Mouse (Mus musculus) frontal cortex, postnatal 36 days (tissue): ENCODE measurements around the gene Emilin1.

Experiments used
- DNase-seq, 2 experiments: peaks; one replicate each; pipeline ENCODE4 v3.0.0; 2022; ENCODE audit warnings: low spot score in 2 of 2

The Emilin1 gene

GRCm38 (mm10) chr5:30907413-30908059 lies 5.7 kb upstream of the Emilin1 start, which contains the start of gene Ost4:
TSS of gene Ost4 (minus strand) at chr5:30907788.
- peak; percentile 96 to 97 for DNase-seq

GRCm38 (mm10) chr5:30908426-30909299 lies 4.5 kb upstream of the Emilin1 start:
- no peak for DNase-seq

- DNase-seq: no peak
Observed at GRCm38 (mm10) chr5:30909300-30909659, 3.9 kb upstream of the Emilin1 start.

- DNase-seq: no peak
Observed at GRCm38 (mm10) chr5:30909863-30910262, 3.3 kb upstream of the Emilin1 start.

GRCm38 (mm10) chr5:30910481-30910880 lies 2.7 kb upstream of the Emilin1 start:
- no peak for DNase-seq

- DNase-seq: no peak
Observed at GRCm38 (mm10) chr5:30912156-30912555, 1.0 kb upstream of the Emilin1 start.

- no peak for DNase-seq
Observed at GRCm38 (mm10) chr5:30914101-30914635, 966 bp downstream of the Emilin1 start.

- no peak for DNase-seq
Observed at GRCm38 (mm10) chr5:30914849-30915248, 1.6 kb downstream of the Emilin1 start.

- no peak for DNase-seq
Observed at GRCm38 (mm10) chr5:30915456-30915855, 2.3 kb downstream of the Emilin1 start.

- DNase-seq: peak; percentile 83 to 94
Observed at GRCm38 (mm10) chr5:30915974-30916433, 2.8 kb downstream of the Emilin1 start.

GRCm38 (mm10) chr5:30916841-30917240 lies 3.6 kb downstream of the Emilin1 start:
- DNase-seq: no peak

- DNase-seq: no peak
Observed at GRCm38 (mm10) chr5:30917348-30917747, 4.1 kb downstream of the Emilin1 start.

- no peak for DNase-seq
Observed at GRCm38 (mm10) chr5:30917891-30918670, 4.9 kb downstream of the Emilin1 start.

- no peak for DNase-seq
Observed at GRCm38 (mm10) chr5:30918691-30919090, 5.5 kb downstream of the Emilin1 start.

GRCm38 (mm10) chr5:30919831-30920614 lies 6.8 kb downstream of the Emilin1 start:
- DNase-seq: no peak

- no peak for DNase-seq
Observed at GRCm38 (mm10) chr5:30920621-30921020, 7.4 kb downstream of the Emilin1 start.

GRCm38 (mm10) chr5:30921256-30922033 lies 8.2 kb downstream of the Emilin1 start, which contains the start of gene Khk:
TSS of gene Khk (plus strand) at chr5:30921431.
- DNase-seq: peak; percentile 84 to 89

GRCm38 (mm10) chr5:30922581-30923041 lies 9.4 kb downstream of the Emilin1 start:
- DNase-seq: no peak

GRCm38 (mm10) chr5:30923119-30923518 lies 9.9 kb downstream of the Emilin1 start:
- DNase-seq: no peak

- no peak for DNase-seq
Observed at GRCm38 (mm10) chr5:30924614-30925013, 11.4 kb downstream of the Emilin1 start.
